Mouse (Mus musculus) testis, adult 2 months (tissue): Measurements from ENCODE around the gene Vopp1.

ENCODE experiments used
- CTCF ChIP-seq: fragments of 200-500 bp; IDR thresholded peaks from 2 replicates; pipeline ENCODE4 v1.5.1; 2012; ENCODE audit warnings: low read depth, mild to moderate bottlenecking, inconsistent platforms, low read length, moderate library complexity; ENCODE audit not compliant: control insufficient read depth, insufficient read depth, insufficient replicate concordance
- POLR2A ChIP-seq: fragments of 200-500 bp; IDR thresholded peaks from 2 replicates; pipeline ENCODE4 v1.6.1; 2012; ENCODE audit warnings: low read depth, mild to moderate bottlenecking, inconsistent platforms, low read length, moderate library complexity; ENCODE audit not compliant: control insufficient read depth

DNA sequence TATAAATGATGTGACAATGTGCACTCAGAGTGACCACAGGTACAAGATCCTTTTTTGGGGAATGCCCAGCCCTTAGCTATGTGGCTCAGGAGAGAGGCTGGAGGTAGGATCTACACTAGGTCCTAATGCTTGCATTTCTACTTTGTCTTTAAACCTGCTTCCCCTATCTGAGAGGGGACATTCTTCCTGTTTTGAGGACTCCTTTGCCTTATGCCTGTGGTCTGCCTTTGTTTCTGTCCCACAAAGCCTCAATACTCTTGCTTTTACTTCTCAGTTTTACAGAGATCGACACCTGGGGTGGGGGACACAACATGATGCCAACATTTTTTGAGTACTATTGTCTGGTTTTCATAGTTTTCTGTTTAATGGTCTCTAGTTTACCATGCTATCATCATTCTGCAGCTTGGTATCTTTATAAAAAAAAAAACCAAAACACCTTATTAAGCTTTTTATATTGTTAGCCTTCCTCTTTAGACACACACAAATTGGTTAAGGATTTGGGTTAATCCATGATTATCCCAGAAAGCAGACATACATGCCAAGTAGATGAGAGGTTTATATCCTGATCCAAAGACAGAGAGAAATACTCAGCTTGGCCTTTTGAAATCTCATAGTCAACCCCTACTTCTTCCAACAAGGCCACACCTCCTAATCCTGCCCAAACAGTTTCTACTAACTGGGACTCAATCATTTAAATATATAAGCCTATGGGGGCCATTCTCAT, 54.3 kb downstream of the Vopp1 start:
- TF ChIP-seq POLR2A (no peak), CTCF (no peak)
